Mouse (Mus musculus): Measurements from ENCODE around the gene Kdelc2. TPM values are rescaled to one million over a fixed set of nuclear protein-coding genes. Genes with fewer than 3 reads are reported as not detected.
A peak's percentile ranks its signal among the peaks of the same experiment; 100 is the strongest.

Kdelc2 gene
- total and polyA plus RNA-seq, 2 experiments from 2014 or later: 5.9 to 7.0 TPM

DNA sequence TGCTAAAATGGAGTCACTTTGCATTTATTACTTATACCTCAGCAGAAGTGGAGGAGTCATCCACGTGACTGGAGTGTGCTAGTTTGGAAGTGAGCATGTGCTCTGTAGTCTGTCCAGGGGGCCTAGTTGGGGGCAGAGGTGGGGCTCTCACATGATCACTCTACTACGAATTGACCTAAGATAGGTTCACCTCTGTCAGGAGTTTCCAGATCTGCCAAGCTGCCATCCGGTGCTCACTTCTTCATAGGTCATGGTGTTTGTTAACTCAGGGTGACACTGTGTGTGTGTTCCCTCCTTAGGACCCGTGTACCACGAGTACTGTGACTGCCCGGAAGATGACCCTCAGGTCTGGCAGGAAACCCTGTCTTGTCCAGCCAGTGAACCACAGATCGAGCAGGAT lies 6.3 kb downstream of the Kdelc2 start:
- 81% methylated on average over 7 of the region's 7 CpGs for WGBS
- H3K4me1 ChIP-seq (ENCODE audit: insufficient read depth, low read length): no peaks in the 10 kb centered on the region
- no peak for TF ChIP-seq CTCF (IDR thresholded peaks at IDR 0.05)
- H3K4me3 ChIP-seq (ENCODE audit: low read depth, low read length): no peak overlapping the region
- no peaks in the 10 kb centered on the region for H3K36me3 ChIP-seq (ENCODE audit: insufficient read depth, low read length)
- H3K4me2 ChIP-seq (ENCODE audit: low read depth, low read length, poor library complexity, severe bottlenecking): no peak overlapping the region
- H3K9ac ChIP-seq (replicated peaks; ENCODE audit: low read length, poor library complexity, severe bottlenecking): no peak overlapping the region
- ATAC-seq (ENCODE audit: low FRiP score) (no peak), DNase-seq (ENCODE audit: low spot score) (no peak)
- no peaks in the 10 kb centered on the region for H3K9me3 ChIP-seq (ENCODE audit: low read length)
- no peak overlapping the region for H3K27ac ChIP-seq (ENCODE audit: low read depth, low read length)
- H3K27me3 ChIP-seq (ENCODE audit: insufficient read depth, low read length): no peaks in the 10 kb centered on the region

DNA sequence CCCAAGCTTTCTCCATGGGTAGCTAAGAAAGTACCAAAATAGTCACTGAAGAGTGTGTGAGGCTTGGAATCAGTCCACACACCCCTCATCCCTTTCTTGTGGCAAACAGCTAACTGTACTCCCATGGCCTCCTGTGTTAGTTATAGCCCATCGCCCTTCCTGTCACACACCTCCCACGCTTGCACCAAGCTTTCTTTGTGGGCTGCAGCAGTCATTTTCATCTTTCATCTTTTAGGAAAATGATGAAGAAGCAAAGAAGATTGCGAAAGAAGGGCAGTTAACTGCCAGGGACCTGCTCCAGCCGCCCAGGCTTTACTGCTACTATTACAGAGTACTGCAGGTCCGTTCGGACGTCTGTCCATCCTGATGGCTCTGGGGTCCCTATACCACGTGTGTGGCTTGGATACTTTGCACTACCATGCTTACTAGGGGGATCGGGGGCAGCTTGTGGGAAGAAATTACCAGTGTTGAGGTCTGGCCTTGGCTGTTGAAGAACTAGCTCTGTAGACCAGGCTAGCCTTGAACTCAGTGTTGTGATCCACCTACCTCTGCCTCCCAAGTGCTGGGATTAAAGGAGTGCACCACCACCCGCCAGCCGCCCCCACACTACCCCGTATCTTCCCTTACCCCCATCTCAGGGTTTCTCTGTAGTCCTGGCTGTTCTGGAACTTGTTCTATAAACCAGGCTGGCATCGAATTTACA lies 14.0 kb downstream of the Kdelc2 start:
- Histone ChIP-seq H3K4me1 (ENCODE audit: insufficient read depth, low read length) (no peaks in the 10 kb centered on the region), H3K4me2 (ENCODE audit: low read depth, low read length, poor library complexity, severe bottlenecking) (no peak overlapping the region), H3K9me3 (ENCODE audit: low read length) (no peaks in the 10 kb centered on the region), H3K4me3 (ENCODE audit: low read depth, low read length) (no peak overlapping the region), H3K27me3 (ENCODE audit: insufficient read depth, low read length) (no peaks in the 10 kb centered on the region), H3K27ac (ENCODE audit: low read depth, low read length) (no peak overlapping the region), H3K36me3 (ENCODE audit: insufficient read depth, low read length) (no peaks in the 10 kb centered on the region), H3K9ac (replicated peaks; ENCODE audit: low read length, poor library complexity, severe bottlenecking) (no peak overlapping the region)
- WGBS: 87% methylated on average over 13 of the region's 13 CpGs
- no peak for TF ChIP-seq CTCF (IDR thresholded peaks at IDR 0.05)
- no peak for ATAC-seq (ENCODE audit: low FRiP score)
- no peak for DNase-seq (ENCODE audit: low spot score)

DNA sequence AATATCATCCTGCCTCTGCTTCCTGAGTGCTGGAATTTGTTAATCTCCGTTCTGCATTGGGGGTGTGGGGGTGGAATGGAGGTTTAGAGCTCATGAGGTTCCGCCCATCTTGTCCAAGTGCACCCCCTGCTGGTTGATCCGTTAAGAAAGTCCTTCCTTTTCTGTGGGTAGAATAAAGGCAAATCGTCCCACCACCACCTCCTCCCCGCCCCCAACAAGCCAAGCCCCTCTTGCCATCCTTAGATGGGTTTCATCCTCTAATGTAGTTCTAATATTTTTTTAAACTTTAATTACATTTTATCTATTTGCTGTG lies 14.5 kb downstream of the Kdelc2 start:
- Histone ChIP-seq H3K4me3 (ENCODE audit: low read depth, low read length) (no peak overlapping the region), H3K9me3 (ENCODE audit: low read length) (no peaks in the 10 kb centered on the region), H3K4me2 (ENCODE audit: low read depth, low read length, poor library complexity, severe bottlenecking) (no peak overlapping the region), H3K4me1 (ENCODE audit: insufficient read depth, low read length) (no peaks in the 10 kb centered on the region), H3K27ac (ENCODE audit: low read depth, low read length) (no peak overlapping the region), H3K9ac (replicated peaks; ENCODE audit: low read length, poor library complexity, severe bottlenecking) (no peak overlapping the region), H3K27me3 (ENCODE audit: insufficient read depth, low read length) (no peaks in the 10 kb centered on the region), H3K36me3 (ENCODE audit: insufficient read depth, low read length) (no peaks in the 10 kb centered on the region)
- peak; percentile 66 for TF ChIP-seq CTCF (IDR thresholded peaks at IDR 0.05)
- DNase-seq (ENCODE audit: low spot score): peak; percentile 40
- no peak for ATAC-seq (ENCODE audit: low FRiP score)
- WGBS: 16% methylated on average over 5 of the region's 5 CpGs

DNA sequence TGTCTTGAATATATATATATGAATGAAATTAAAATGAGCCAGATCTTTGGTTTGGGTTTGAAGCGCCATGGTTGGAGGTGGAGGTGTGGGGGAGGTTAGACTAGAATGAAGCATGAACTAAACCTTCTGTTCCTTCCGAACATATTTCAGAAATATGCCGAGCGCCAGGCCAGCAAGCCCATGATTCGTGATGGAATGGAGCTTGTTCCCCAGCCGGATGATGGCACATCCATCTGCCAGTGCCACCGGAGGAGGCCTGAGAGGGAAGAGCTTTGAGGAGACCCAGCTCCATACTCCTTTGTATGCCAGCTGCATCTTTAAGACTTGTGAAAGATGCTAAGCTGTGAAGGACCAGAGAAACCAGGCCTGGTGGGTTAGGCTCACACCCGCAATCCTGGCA lies 15.7 kb downstream of the Kdelc2 start:
- DNase-seq (ENCODE audit: low spot score) (no peak), ATAC-seq (ENCODE audit: low FRiP score) (no peak)
- WGBS: 92% methylated on average over 8 of the region's 8 CpGs
- Histone ChIP-seq H3K4me2 (ENCODE audit: low read depth, low read length, poor library complexity, severe bottlenecking) (no peak overlapping the region), H3K4me3 (ENCODE audit: low read depth, low read length) (no peak overlapping the region), H3K36me3 (ENCODE audit: insufficient read depth, low read length) (no peaks in the 10 kb centered on the region), H3K9ac (replicated peaks; ENCODE audit: low read length, poor library complexity, severe bottlenecking) (no peak overlapping the region), H3K4me1 (ENCODE audit: insufficient read depth, low read length) (no peaks in the 10 kb centered on the region), H3K27me3 (ENCODE audit: insufficient read depth, low read length) (no peaks in the 10 kb centered on the region), H3K9me3 (ENCODE audit: low read length) (no peaks in the 10 kb centered on the region), H3K27ac (ENCODE audit: low read depth, low read length) (no peak overlapping the region)
- no peak for TF ChIP-seq CTCF (IDR thresholded peaks at IDR 0.05)

DNA sequence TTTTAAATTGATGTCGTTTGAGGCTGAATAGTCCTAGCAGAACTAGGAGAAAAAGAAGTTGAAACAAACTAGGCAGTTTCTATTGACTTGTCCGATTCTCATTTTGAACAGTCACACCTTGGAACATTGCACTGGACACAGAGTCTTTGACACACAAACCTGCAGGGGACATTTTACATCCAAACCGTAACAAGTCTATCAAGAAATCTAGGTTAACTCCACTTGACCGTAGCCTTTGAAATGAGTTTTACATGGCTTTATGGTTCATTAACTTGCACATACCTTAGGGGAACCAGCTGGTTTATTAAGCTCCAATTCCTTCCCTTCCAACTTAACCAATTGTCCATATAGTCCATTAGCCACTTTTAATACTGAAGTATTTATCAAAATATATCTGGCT lies 16.9 kb downstream of the Kdelc2 start:
- H3K9ac ChIP-seq (replicated peaks; ENCODE audit: low read length, poor library complexity, severe bottlenecking): no peak overlapping the region
- H3K27ac ChIP-seq (ENCODE audit: low read depth, low read length): no peak overlapping the region
- WGBS: 87% methylated on average over 4 of the region's 4 CpGs
- no peak overlapping the region for H3K4me3 ChIP-seq (ENCODE audit: low read depth, low read length)
- no peaks in the 10 kb centered on the region for H3K9me3 ChIP-seq (ENCODE audit: low read length)
- no peaks in the 10 kb centered on the region for H3K27me3 ChIP-seq (ENCODE audit: insufficient read depth, low read length)
- DNase-seq (ENCODE audit: low spot score) (no peak), ATAC-seq (ENCODE audit: low FRiP score) (no peak)
- H3K4me1 ChIP-seq (ENCODE audit: insufficient read depth, low read length): no peaks in the 10 kb centered on the region
- TF ChIP-seq CTCF (IDR thresholded peaks at IDR 0.05): no peak
- H3K36me3 ChIP-seq (ENCODE audit: insufficient read depth, low read length): no peaks in the 10 kb centered on the region
- no peak overlapping the region for H3K4me2 ChIP-seq (ENCODE audit: low read depth, low read length, poor library complexity, severe bottlenecking)

DNA sequence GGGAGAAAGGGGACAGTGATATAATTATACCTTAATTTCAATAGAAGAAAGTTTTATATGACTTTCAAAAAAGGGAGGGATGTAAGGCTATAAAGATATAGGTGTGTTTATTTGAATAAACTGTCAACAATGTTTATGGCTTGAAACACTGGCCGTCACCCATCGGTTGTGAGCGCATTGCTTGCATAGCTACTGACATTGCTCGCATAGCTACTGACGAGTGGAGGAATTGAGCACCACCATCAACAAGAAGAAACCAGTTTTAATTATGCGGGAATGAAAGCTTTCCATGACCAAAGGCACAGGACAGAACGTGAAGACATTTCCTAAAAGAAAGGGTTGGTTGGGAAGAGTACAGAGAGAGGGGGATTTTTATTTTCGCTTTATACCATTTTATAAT lies 17.3 kb downstream of the Kdelc2 start:
- WGBS: 91% methylated on average over 8 of the region's 8 CpGs
- no peaks in the 10 kb centered on the region for H3K4me1 ChIP-seq (ENCODE audit: insufficient read depth, low read length)
- H3K9me3 ChIP-seq (ENCODE audit: low read length): no peaks in the 10 kb centered on the region
- no peak overlapping the region for H3K9ac ChIP-seq (replicated peaks; ENCODE audit: low read length, poor library complexity, severe bottlenecking)
- no peak overlapping the region for H3K27ac ChIP-seq (ENCODE audit: low read depth, low read length)
- H3K36me3 ChIP-seq (ENCODE audit: insufficient read depth, low read length): no peaks in the 10 kb centered on the region
- H3K4me3 ChIP-seq (ENCODE audit: low read depth, low read length): no peak overlapping the region
- ATAC-seq (ENCODE audit: low FRiP score): no peak
- TF ChIP-seq CTCF (IDR thresholded peaks at IDR 0.05): no peak
- H3K27me3 ChIP-seq (ENCODE audit: insufficient read depth, low read length): no peaks in the 10 kb centered on the region
- H3K4me2 ChIP-seq (ENCODE audit: low read depth, low read length, poor library complexity, severe bottlenecking): no peak overlapping the region
- DNase-seq (ENCODE audit: low spot score): no peak

Measured in midbrain, postnatal 0 days (tissue).